Mouse (Mus musculus) neural tube, embryonic 12.5 days (tissue): ENCODE data around the gene Abcc3. TPM values are rescaled to one million over a fixed set of nuclear protein-coding genes. Genes with fewer than 3 reads are reported as not detected.

Experiments
- ATAC-seq: fragments of 200-750 bp; cut with Nextera tagmentation; 2 replicates; pipeline ENCODE4 v1.8.0; 2017; ENCODE audit warnings: low read depth, mild to moderate bottlenecking, moderate TSS enrichment, moderate library complexity; ENCODE audit not compliant: low FRiP score
- H3K27ac ChIP-seq: fragments of 300-500 bp; sonication (generic); 2 replicates; pipeline ENCODE4 v1.5.1; 2016
- H3K27me3 ChIP-seq: fragments of 300-500 bp; sonication (generic); replicated peaks from 2 replicates; pipeline ENCODE4 v1.6.1; 2016; ENCODE audit warnings: mild to moderate bottlenecking
- H3K36me3 ChIP-seq: fragments of 300-500 bp; sonication (generic); 2 replicates; pipeline ENCODE4 v1.6.1; 2016; ENCODE audit warnings: mild to moderate bottlenecking
- H3K4me1 ChIP-seq: fragments of 300-500 bp; sonication (generic); 2 replicates; pipeline ENCODE4 v1.6.1; 2016
- H3K4me2 ChIP-seq: fragments of 300-500 bp; sonication (generic); replicated peaks from 2 replicates; pipeline ENCODE4 v1.6.1; 2016; ENCODE audit warnings: mild to moderate bottlenecking
- H3K4me3 ChIP-seq: fragments of 300-500 bp; sonication (generic); 2 replicates; pipeline ENCODE4 v1.5.1; 2016
- H3K9ac ChIP-seq: fragments of 300-500 bp; sonication (generic); 2 replicates; pipeline ENCODE4 v1.6.1; 2016; ENCODE audit warnings: mild to moderate bottlenecking
- H3K9me3 ChIP-seq: fragments of 300-500 bp; sonication (generic); 2 replicates; pipeline ENCODE4 v1.6.1; 2016; ENCODE audit warnings: mild to moderate bottlenecking
- WGBS: fragments of 180-500 bp; shearing (Covaris S2); methylation state at CpG from one replicate; pipeline ENCODE4 v1.1.7; 2016; 5-methylcytosine and 5-hydroxymethylcytosine counted together
- polyA plus RNA-seq: library from polyadenylated mRNA; unstranded; fragments of >200 nt; fragmentation: Nextera tagmentation; extraction: Ambion mirVana; gene quantifications from 2 replicates; pipeline ENCODE4 v1.2.1, GENCODE M21; 2016

The Abcc3 gene
- polyA plus RNA-seq, 1 experiment from 2014 or later, result 0.52 TPM

GRCm38 (mm10) chr11:94330211-94330610, 62.6 kb downstream of the Abcc3 start:
- H3K9ac ChIP-seq, result no peak overlapping the region
- peaks cover 21% of the 10 kb centered on the region for H3K4me1 ChIP-seq
- H3K4me2 ChIP-seq, result peak overlapping the region; percentile 75; the same call in 1 of the 2 replicates
- no peaks in the 10 kb centered on the region for H3K27me3 ChIP-seq
- no peaks in the 10 kb centered on the region for H3K9me3 ChIP-seq
- ATAC-seq, result no peak
- no peak overlapping the region for H3K27ac ChIP-seq
- H3K4me3 ChIP-seq, result no peak overlapping the region
- peaks cover 8% of the 10 kb centered on the region for H3K36me3 ChIP-seq
- 95% methylated on average over 3 of the region's 3 CpGs for WGBS

DNA sequence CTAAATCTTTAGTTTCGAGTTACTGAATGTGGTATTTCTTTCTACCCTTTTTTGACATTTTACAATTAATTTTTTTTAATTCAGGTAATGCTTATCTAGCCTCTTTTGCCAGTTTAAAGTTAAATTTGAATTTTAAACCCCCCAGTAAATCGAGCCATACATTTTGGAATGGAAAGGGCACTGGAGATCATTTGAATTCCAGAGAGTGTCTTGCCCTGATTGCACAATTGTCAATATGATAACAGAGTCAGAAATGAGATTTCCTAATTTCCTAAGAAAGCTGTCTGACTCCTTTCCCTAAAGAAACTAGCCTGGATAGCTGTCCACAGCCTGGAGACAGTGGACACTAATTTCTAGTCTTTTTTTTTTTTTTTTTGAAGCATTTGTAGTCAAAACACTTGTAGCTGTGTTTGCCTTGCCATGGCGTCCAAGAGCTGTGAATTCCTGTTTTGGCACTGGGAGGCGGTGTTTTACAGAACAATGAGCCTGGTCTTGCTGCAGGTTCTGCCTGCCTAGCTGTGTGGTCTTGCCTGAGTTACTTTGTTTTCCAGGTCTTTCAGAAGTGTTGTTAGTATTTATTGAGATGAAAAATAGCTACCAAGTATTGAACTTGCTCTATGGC, 63.4 kb downstream of the Abcc3 start:
- Histone ChIP-seq H3K9ac (no peak overlapping the region), H3K4me1 (peaks cover 21% of the 10 kb centered on the region), H3K4me2 (peak overlapping the region; percentile 75), H3K27me3 (no peaks in the 10 kb centered on the region), H3K27ac (no peak overlapping the region), H3K4me3 (no peak overlapping the region), H3K36me3 (peaks cover 2% of the 10 kb centered on the region), H3K9me3 (no peaks in the 10 kb centered on the region)
- no peak for ATAC-seq
- 48% methylated on average over 4 of the region's 4 CpGs for WGBS

DNA sequence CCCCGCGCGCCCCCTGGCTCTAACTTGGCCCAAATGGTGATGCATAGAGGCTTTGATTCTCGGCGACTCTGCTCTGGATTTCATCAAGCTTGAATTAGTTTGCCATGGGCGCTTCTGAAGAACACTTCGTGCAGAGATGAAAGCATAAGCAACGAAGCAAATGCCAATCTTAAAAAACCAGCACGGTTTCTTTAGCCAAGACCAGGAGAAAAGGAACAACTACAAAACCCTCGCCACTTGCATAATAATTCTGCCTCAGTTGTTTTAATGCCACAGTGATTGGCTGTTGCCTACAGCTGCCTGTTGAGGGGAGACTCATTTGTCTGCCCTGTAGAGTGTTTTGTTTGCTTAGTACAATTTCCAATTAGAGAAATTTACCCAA, 64.2 kb downstream of the Abcc3 start:
- WGBS, result 2% methylated on average over 10 of the region's 10 CpGs
- H3K4me2 ChIP-seq, result peak overlapping the region; percentile 75
- peaks cover 21% of the 10 kb centered on the region for H3K4me1 ChIP-seq
- peak overlapping the region; percentile 93 for H3K9ac ChIP-seq
- H3K36me3 ChIP-seq, result no peaks in the 10 kb centered on the region
- ATAC-seq, result no peak
- H3K27me3 ChIP-seq, result no peaks in the 10 kb centered on the region
- H3K9me3 ChIP-seq, result no peaks in the 10 kb centered on the region
- H3K4me3 ChIP-seq, result peak overlapping the region; percentile 75
- H3K27ac ChIP-seq, result peak overlapping the region; percentile 98

- ATAC-seq, result peak; percentile 87
- Histone ChIP-seq H3K4me2 (peak within 1 kb of the TSS; percentile 75), H3K27ac (peak within 1 kb of the TSS; percentile 98), H3K36me3 (no peaks in the 10 kb centered on the region), H3K9me3 (no peaks in the 10 kb centered on the region), H3K27me3 (no peaks in the 10 kb centered on the region), H3K4me3 (peak within 1 kb of the TSS; percentile 75), H3K4me1 (peaks cover 21% of the 10 kb centered on the region), H3K9ac (peak within 1 kb of the TSS; percentile 93)
- WGBS, result under 1% methylated on average over 78 of the region's 78 CpGs
Observed at GRCm38 (mm10) chr11:94327693-94328643, 64.8 kb downstream of the Abcc3 start, which contains the start of gene Ankrd40. TSS of gene Ankrd40 (plus strand) at chr11:94328001.

- Histone ChIP-seq H3K9ac (peak overlapping the region; percentile 93), H3K27me3 (no peaks in the 10 kb centered on the region), H3K9me3 (no peaks in the 10 kb centered on the region), H3K4me1 (peaks cover 21% of the 10 kb centered on the region), H3K4me3 (peak overlapping the region; percentile 11; the same call in 1 of the 2 replicates), H3K4me2 (peak overlapping the region; percentile 75), H3K27ac (peak overlapping the region; percentile 98), H3K36me3 (no peaks in the 10 kb centered on the region)
- ATAC-seq, result peak; percentile 88
- 4% methylated on average over 10 of the region's 10 CpGs for WGBS
Observed at GRCm38 (mm10) chr11:94326961-94327411, 65.8 kb downstream of the Abcc3 start.

GRCm38 (mm10) chr11:94324618-94325017, 68.2 kb downstream of the Abcc3 start:
- Histone ChIP-seq H3K4me1 (peaks cover 23% of the 10 kb centered on the region), H3K9me3 (no peaks in the 10 kb centered on the region), H3K27me3 (no peaks in the 10 kb centered on the region), H3K36me3 (no peaks in the 10 kb centered on the region), H3K27ac (no peak overlapping the region), H3K9ac (no peak overlapping the region), H3K4me3 (no peak overlapping the region), H3K4me2 (no peak overlapping the region)
- ATAC-seq, result no peak
- 93% methylated on average over 5 of the region's 5 CpGs for WGBS

GRCm38 (mm10) chr11:94323271-94323925, 69.4 kb downstream of the Abcc3 start:
- H3K4me2 ChIP-seq, result no peak overlapping the region
- H3K9me3 ChIP-seq, result no peaks in the 10 kb centered on the region
- ATAC-seq, result no peak
- H3K4me1 ChIP-seq, result peaks cover 18% of the 10 kb centered on the region
- 80% methylated on average over 5 of the region's 5 CpGs for WGBS
- no peak overlapping the region for H3K4me3 ChIP-seq
- H3K9ac ChIP-seq, result no peak overlapping the region
- H3K27me3 ChIP-seq, result no peaks in the 10 kb centered on the region
- no peak overlapping the region for H3K27ac ChIP-seq
- H3K36me3 ChIP-seq, result no peaks in the 10 kb centered on the region

DNA sequence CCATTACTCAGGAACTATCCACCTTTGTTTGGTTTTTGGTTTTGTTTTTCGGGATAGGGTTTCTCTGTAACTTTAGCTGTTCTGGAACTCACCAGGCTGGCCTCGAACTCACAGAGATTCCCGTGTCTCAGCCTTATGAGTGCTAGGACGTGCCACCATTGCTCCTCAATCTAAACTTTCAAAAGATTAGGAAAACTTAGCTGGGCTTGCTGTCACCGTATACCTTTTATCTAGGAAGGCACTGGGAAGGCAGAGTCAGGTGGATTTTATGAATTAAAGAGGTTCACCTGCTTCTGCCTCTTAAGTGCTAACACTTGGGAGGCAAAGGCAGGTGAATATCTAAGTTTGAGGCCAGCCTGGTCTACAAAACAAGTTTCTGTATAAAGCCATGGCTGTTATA, 70.2 kb downstream of the Abcc3 start:
- WGBS, result 45% methylated on average over 5 of the region's 5 CpGs
- no peak for ATAC-seq
- peak overlapping the region; percentile 99; the same call in 1 of the 2 replicates for H3K9ac ChIP-seq
- peak overlapping the region; percentile 98 for H3K4me3 ChIP-seq
- no peaks in the 10 kb centered on the region for H3K27me3 ChIP-seq
- H3K4me1 ChIP-seq, result peaks cover 18% of the 10 kb centered on the region
- peak overlapping the region; percentile 88 for H3K4me2 ChIP-seq
- no peaks in the 10 kb centered on the region for H3K9me3 ChIP-seq
- peak overlapping the region; percentile 96; the same call in 1 of the 2 replicates for H3K27ac ChIP-seq
- no peaks in the 10 kb centered on the region for H3K36me3 ChIP-seq

DNA sequence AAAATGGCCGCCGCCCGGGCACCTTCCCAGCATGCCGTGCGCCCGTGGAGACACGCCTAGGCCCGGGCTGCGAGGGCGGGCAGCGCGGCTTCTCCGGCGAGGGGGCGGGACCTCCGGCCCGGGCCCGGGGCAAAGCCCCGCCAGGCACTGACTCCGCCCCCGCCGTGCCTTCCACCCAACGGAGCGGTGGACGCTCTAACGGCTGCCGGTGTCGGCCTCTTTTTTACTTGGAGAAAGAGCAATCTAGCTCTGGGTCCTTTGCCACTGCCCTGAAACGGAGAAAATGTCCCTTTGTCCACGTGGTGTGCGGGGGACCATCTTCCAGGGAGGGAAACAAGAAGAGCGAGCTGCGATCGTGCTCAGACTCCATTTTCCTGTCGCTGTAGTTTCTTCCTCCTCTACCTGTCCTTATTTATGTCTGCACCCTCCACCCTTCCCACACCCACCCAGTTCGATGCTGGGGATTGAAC, 70.8 kb downstream of the Abcc3 start, which contains the start of gene Luc7l3:
Luc7l3 (minus strand) TSS at position 58 of the 470 bp plus-strand sequence.
- Histone ChIP-seq H3K4me2 (peak within 1 kb of the TSS; percentile 88), H3K27ac (peak within 1 kb of the TSS; percentile 96), H3K27me3 (no peaks in the 10 kb centered on the region), H3K4me3 (peak within 1 kb of the TSS; percentile 98), H3K4me1 (peaks cover 19% of the 10 kb centered on the region), H3K9me3 (no peaks in the 10 kb centered on the region), H3K9ac (peak within 1 kb of the TSS; percentile 99), H3K36me3 (no peaks in the 10 kb centered on the region)
- peak; percentile 92 for ATAC-seq
- under 1% methylated on average over 36 of the region's 36 CpGs for WGBS

DNA sequence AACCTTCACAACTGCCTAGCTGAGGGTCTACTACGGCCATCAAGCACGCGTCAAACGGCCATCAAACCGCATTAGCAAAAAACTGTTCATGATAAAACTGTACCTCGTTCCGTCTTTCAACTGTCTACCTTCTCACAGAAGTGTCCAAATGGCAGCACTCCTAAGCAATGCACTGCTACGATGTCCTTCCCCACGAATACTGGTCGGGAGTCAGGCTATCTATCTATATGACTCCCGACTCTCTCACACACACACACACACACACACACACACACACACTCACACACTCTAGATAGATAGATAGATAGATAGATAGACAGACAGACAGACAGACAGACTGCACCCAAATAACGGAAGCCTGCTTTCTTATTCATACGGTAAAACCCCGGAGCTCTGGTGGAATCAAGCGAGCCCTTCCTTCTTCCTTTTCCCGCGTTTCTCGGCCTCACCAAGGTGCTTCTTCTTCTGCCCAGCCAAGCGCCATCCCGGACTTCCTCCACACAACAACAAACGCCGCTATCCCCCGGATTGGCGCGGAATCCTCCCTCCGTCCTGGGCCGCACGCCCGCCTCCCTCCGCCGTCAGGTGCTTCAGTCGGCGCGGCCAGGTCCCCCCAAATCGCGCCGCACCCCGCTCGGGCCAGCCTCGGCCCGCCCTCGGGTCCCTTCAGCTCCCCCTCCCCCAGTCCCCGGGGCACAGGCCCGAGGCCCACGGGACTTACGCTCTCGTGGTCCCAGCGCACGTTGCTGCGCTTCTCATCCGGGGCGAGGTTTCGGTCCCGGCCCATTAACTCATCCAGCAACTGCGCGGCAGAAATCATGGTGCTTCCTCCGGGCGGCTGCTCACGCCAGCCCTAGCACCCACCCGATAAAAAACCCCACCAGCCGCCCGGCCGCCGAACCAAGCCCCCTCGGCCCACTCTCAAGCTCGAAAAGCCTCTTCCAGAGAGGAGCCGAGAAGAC, 71.5 kb downstream of the Abcc3 start:
- Histone ChIP-seq H3K4me1 (peaks cover 22% of the 10 kb centered on the region), H3K4me3 (peak overlapping the region; percentile 98), H3K27ac (peak overlapping the region; percentile 96), H3K27me3 (no peaks in the 10 kb centered on the region), H3K9ac (peak overlapping the region; percentile 99), H3K4me2 (peak overlapping the region; percentile 88), H3K9me3 (no peaks in the 10 kb centered on the region), H3K36me3 (no peaks in the 10 kb centered on the region)
- WGBS, result under 1% methylated on average over 67 of the region's 67 CpGs
- peak; percentile 75 for ATAC-seq

- H3K27ac ChIP-seq, result no peak overlapping the region
- 88% methylated on average over 5 of the region's 5 CpGs for WGBS
- H3K4me2 ChIP-seq, result no peak overlapping the region
- H3K4me3 ChIP-seq, result no peak overlapping the region
- no peak for ATAC-seq
- no peaks in the 10 kb centered on the region; the same call in 1 of the 2 replicates for H3K36me3 ChIP-seq
- no peaks in the 10 kb centered on the region for H3K9me3 ChIP-seq
- H3K27me3 ChIP-seq, result no peaks in the 10 kb centered on the region
- peaks cover 30% of the 10 kb centered on the region for H3K4me1 ChIP-seq
- H3K9ac ChIP-seq, result no peak overlapping the region
Observed at GRCm38 (mm10) chr11:94318056-94318455, 74.7 kb downstream of the Abcc3 start.
